Mouse (Mus musculus) embryonic facial prominence, embryonic 11.5 days (tissue): ENCODE data around the gene Ttn. TPM values are rescaled to one million over a fixed set of nuclear protein-coding genes. Genes with fewer than 3 reads are reported as not detected.
A peak's percentile ranks its signal among the peaks of the same experiment; 100 is the strongest.

Experiments used
- ATAC-seq: fragments of 200-750 bp; cut with Nextera tagmentation; replicated peaks from 2 replicates; pipeline ENCODE4 v1.8.0; 2017; ENCODE audit warnings: low read depth; ENCODE audit not compliant: insufficient number of reproducible peaks, low FRiP score, low TSS enrichment
- DNase-seq: peaks from one replicate; pipeline ENCODE4 v3.0.0-alpha.2; 2015; ENCODE audit warnings: low spot score
- H3K27ac ChIP-seq: fragments of 300-500 bp; sonication (generic); replicated peaks from 2 replicates; pipeline ENCODE4 v1.5.1; 2014; ENCODE audit warnings: mild to moderate bottlenecking, low read depth, low read length, control low read depth
- H3K27me3 ChIP-seq: fragments of 300-500 bp; sonication (generic); 2 replicates; pipeline ENCODE4 v1.6.1; 2014; ENCODE audit warnings: mild to moderate bottlenecking, low read length, moderate library complexity, mixed read lengths; ENCODE audit not compliant: control insufficient read depth, insufficient read depth
- H3K36me3 ChIP-seq: fragments of 300-500 bp; sonication (generic); replicated peaks from 2 replicates; pipeline ENCODE4 v1.6.1; 2014; ENCODE audit warnings: low read depth, mild to moderate bottlenecking, low read length, moderate library complexity, mixed read lengths; ENCODE audit not compliant: control insufficient read depth, insufficient read depth
- H3K4me1 ChIP-seq: fragments of 300-500 bp; sonication (generic); 2 replicates; pipeline ENCODE4 v1.6.1; 2014; ENCODE audit warnings: low read length, mixed read lengths; ENCODE audit not compliant: control insufficient read depth, insufficient read depth
- H3K4me2 ChIP-seq: fragments of 300-500 bp; sonication (generic); 2 replicates; pipeline ENCODE4 v1.6.1; 2014; ENCODE audit warnings: low read depth, mild to moderate bottlenecking, control low read depth, low read length, moderate library complexity
- H3K4me3 ChIP-seq: fragments of 300-500 bp; sonication (generic); 2 replicates; pipeline ENCODE4 v1.5.1; 2014; ENCODE audit warnings: low read depth, low read length, control low read depth
- H3K9ac ChIP-seq: fragments of 300-500 bp; sonication (generic); replicated peaks from 2 replicates; pipeline ENCODE4 v1.6.1; 2014; ENCODE audit warnings: mild to moderate bottlenecking, control low read depth, low read length
- H3K9me3 ChIP-seq: fragments of 300-500 bp; sonication (generic); replicated peaks from 2 replicates; pipeline ENCODE4 v1.6.1; 2016; ENCODE audit warnings: mild to moderate bottlenecking, low read length, inconsistent platforms, mixed read lengths; ENCODE audit not compliant: control insufficient read depth
- WGBS: fragments of 180-500 bp; shearing (Covaris S2); extraction: QIAGEN DNeasy Blood & Tissue Kit; methylation state at CpG from one replicate; pipeline ENCODE4 v1.1.7; 2014; 5-methylcytosine and 5-hydroxymethylcytosine counted together
- polyA plus RNA-seq: library from polyadenylated mRNA; unstranded; fragments of >200 nt; fragmentation: Nextera tagmentation; extraction: Ambion mirVana; gene quantifications from 2 replicates; pipeline ENCODE4 v1.2.1, GENCODE M21; 2014

Ttn gene
- polyA plus RNA-seq, 1 experiment from 2014 or later, result 5.0 TPM

DNA sequence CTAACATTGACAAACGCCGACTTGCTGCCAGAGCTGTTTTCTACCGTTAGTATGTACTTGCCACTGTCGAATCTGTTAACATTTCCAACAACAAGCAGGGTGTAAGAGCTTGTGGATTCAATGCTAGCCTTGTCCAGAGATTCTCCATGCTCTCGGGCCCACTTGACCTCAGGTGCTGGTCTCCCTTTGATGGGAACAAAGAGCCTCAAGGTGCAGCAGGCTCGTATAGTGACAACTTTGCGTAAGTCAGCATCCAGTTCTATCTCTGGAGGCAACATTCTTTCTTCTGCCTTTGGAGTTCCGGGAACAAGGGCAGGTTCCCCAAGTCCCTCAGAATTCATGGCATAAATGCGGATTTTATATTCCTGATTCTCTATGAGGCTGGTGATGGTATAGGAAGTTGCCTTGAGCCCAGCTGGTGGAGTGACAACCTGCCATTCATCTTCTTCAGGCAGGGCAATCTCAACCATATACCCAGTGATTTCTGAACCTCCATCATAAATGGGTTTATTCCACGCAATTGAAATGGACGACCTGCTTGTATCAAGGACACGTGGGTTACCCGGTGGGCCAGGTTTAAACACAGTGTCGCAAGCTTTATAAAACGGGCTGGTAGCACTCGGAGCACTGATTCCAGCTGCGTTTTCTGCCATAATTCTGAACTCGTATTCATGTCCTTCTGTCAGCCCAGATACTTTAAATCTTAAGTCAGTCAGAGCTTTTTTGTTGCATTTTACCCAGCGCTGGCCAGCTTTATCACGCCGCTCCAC lies 232.8 kb downstream of the Ttn start:
- WGBS, result 92% methylated on average over 21 of the region's 21 CpGs
- ATAC-seq, result no peak
- Histone ChIP-seq H3K4me2 (no peak overlapping the region), H3K9ac (no peak overlapping the region), H3K27me3 (no peaks in the 10 kb centered on the region), H3K4me1 (no peaks in the 10 kb centered on the region), H3K9me3 (no peaks in the 10 kb centered on the region), H3K4me3 (no peak overlapping the region), H3K36me3 (no peaks in the 10 kb centered on the region), H3K27ac (no peak overlapping the region)
- no peak for DNase-seq

DNA sequence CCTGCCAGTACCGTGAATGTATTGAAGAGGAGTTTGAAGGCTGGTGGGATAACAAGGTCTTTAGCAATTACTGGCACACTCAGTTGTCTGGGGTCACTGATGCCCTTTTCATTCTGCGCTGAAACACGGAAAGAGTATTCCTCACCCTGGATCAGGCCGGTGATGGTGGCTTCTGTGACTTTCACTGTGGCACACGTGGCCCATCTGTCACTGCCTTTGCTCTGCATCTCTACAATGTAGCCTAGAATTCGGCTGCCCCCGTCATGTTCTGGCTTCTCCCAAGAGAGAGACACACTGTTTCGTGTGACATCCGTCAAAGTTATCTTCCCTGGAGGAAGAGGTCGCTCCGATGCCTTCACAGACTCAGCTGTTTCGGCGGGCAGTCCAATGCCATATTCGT lies 233.7 kb downstream of the Ttn start:
- H3K4me2 ChIP-seq, result no peak overlapping the region
- no peak overlapping the region for H3K4me3 ChIP-seq
- 93% methylated on average over 14 of the region's 14 CpGs for WGBS
- H3K27ac ChIP-seq, result no peak overlapping the region
- no peaks in the 10 kb centered on the region for H3K9me3 ChIP-seq
- ATAC-seq, result no peak
- H3K9ac ChIP-seq, result no peak overlapping the region
- H3K27me3 ChIP-seq, result no peaks in the 10 kb centered on the region
- no peak for DNase-seq
- no peaks in the 10 kb centered on the region for H3K36me3 ChIP-seq
- no peaks in the 10 kb centered on the region for H3K4me1 ChIP-seq

DNA sequence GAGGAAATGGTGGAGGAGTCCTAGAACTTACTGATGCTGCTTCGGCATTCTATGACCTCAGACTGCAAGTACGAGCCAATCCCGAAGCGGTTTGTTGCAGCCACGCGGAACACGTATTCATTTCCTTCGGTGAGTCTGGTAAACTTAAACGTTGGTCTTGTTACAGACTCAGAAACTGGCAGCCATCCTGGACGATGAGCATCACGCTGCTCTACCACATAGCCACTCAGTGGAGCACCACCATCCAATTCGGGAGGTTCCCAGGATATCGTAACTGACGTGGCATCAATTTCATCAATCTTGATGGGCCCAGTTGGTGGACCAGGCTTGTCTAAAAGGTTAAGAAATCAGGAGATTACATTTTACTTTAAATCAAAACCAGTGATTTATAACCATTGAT lies 262.7 kb downstream of the Ttn start:
- ATAC-seq (no peak), DNase-seq (no peak)
- Histone ChIP-seq H3K27ac (no peak overlapping the region), H3K27me3 (no peaks in the 10 kb centered on the region), H3K36me3 (no peaks in the 10 kb centered on the region), H3K4me1 (no peaks in the 10 kb centered on the region), H3K4me2 (no peak overlapping the region), H3K9me3 (no peaks in the 10 kb centered on the region), H3K4me3 (no peak overlapping the region), H3K9ac (no peak overlapping the region)
- WGBS, result 95% methylated on average over 14 of the region's 14 CpGs

DNA sequence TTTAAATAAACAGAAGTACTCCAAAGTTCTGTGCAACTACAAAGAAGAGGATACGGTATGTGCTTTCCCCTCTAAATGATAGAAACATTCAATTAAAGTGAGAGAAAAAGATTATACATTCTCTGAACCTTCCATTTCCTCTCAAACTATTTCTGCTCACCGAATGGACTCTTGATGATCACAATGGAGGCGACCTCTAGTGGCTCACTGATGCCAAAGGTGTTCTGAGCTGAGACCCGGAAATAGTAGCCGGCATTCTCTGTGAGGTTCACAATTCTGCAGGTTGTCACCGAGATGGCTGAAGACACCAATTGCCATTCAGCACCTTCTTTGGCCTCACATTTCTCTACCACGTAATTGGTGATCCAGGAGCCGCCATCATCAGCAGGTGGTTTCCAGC lies 267.4 kb downstream of the Ttn start:
- Histone ChIP-seq H3K9ac (no peak overlapping the region), H3K4me2 (no peak overlapping the region), H3K36me3 (no peaks in the 10 kb centered on the region), H3K9me3 (no peaks in the 10 kb centered on the region; the same call in 1 of the 2 replicates), H3K27ac (no peak overlapping the region), H3K27me3 (no peaks in the 10 kb centered on the region), H3K4me3 (no peak overlapping the region), H3K4me1 (no peaks in the 10 kb centered on the region)
- DNase-seq (peak; percentile 6), ATAC-seq (no peak)
- 74% methylated on average over 8 of the region's 8 CpGs for WGBS

DNA sequence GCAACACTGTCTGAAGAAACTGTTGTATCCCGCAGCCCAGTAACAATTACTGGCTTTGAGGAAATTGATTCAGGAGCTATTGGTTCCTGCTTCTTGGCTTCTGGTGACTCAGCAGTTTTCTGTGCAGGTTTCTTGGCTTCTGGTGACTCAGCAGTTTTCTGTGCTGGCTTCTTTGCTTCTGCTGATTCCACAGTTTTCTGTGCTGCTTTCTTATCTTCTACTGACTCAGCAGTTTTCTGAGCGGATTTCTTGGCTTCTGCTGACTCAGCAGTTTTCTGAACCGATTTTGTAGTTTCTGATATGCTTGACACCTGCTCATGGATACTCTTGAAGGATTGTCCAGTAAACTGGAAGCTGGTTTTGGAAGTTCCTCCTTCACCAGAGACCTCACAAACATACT lies 273.8 kb downstream of the Ttn start:
- no peak overlapping the region for H3K9ac ChIP-seq
- H3K4me2 ChIP-seq, result no peak overlapping the region
- no peak overlapping the region for H3K4me3 ChIP-seq
- H3K4me1 ChIP-seq, result no peaks in the 10 kb centered on the region
- no peak overlapping the region for H3K27ac ChIP-seq
- 91% methylated on average over 3 of the region's 3 CpGs for WGBS
- no peaks in the 10 kb centered on the region; the same call in none of the 2 replicates for H3K9me3 ChIP-seq
- H3K27me3 ChIP-seq, result no peaks in the 10 kb centered on the region
- no peaks in the 10 kb centered on the region for H3K36me3 ChIP-seq
- ATAC-seq (no peak), DNase-seq (no peak)

DNA sequence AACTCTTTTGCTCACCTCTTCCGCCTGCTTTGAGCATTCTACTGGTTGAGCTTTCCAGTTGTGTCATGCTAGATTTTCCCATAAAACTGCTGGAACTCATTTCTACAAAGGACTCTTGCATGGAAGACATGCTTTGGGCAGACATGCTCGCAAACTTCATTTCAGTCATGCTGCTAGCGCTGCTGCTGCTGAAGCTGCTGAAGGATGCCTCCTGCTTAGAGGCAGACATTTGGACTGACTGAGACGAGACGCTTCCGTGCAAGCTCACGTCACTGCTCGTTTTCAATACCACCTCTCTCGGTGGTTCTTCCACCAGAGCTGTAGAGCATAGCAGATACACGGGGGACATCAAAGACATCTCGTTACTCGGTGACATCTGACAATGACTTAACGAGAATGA lies 276.7 kb downstream of the Ttn start:
- Histone ChIP-seq H3K9ac (no peak overlapping the region), H3K9me3 (no peaks in the 10 kb centered on the region; the same call in none of the 2 replicates), H3K27ac (no peak overlapping the region), H3K4me1 (no peaks in the 10 kb centered on the region), H3K36me3 (no peaks in the 10 kb centered on the region), H3K4me3 (no peak overlapping the region), H3K4me2 (no peak overlapping the region), H3K27me3 (no peaks in the 10 kb centered on the region)
- no peak for ATAC-seq
- 90% methylated on average over 13 of the region's 13 CpGs for WGBS
- DNase-seq, result no peak

DNA sequence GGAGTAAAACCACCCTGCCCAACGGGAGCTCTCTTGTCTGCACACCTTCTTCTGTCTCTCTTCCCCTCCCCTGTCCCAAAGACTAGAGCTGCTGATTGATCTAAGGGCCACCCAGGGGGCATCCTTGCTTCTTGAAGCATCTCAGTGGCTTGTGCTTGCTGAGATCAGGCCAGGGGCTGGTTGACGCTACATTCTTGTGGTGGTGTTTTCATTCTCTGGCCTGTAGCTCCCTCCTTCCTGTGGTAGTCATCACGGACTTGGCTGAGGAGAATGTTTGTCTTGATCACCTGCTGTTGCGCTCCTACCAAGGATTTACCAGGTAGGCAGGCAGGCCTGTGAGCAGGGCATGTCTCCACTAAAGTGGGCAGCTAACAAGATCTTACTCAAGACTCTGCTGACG lies 279.6 kb downstream of the Ttn start:
- Histone ChIP-seq H3K4me1 (no peaks in the 10 kb centered on the region), H3K9ac (no peak overlapping the region), H3K27ac (no peak overlapping the region), H3K4me2 (no peak overlapping the region), H3K9me3 (no peaks in the 10 kb centered on the region), H3K4me3 (no peak overlapping the region), H3K36me3 (no peaks in the 10 kb centered on the region), H3K27me3 (no peaks in the 10 kb centered on the region)
- DNase-seq (no peak), ATAC-seq (no peak)
- WGBS, result 79% methylated on average over 5 of the region's 5 CpGs

DNA sequence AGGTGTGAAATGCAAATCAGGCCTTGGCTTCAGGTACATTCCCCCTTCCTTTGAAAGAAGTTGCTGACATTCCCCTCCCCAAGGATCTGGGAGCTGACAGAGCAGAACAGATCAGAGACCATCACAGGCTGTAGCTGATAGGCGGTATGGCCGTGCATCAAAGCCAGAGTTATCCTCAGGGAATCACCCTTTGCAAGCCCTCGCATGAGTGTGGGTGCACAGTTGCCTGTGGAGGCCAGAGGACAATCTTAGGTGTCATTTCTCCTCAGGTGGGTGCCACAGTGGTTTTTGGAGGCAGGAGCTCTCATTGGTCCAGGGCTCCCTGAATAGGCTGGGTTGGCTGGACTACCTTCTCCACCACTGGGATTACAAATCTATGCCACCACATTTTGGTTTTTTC lies 280.2 kb downstream of the Ttn start:
- H3K4me1 ChIP-seq, result no peaks in the 10 kb centered on the region
- no peaks in the 10 kb centered on the region for H3K27me3 ChIP-seq
- WGBS, result 91% methylated on average over 3 of the region's 3 CpGs
- no peak overlapping the region for H3K9ac ChIP-seq
- no peak overlapping the region for H3K27ac ChIP-seq
- no peak overlapping the region for H3K4me2 ChIP-seq
- no peak overlapping the region for H3K4me3 ChIP-seq
- ATAC-seq (no peak), DNase-seq (no peak)
- no peaks in the 10 kb centered on the region for H3K36me3 ChIP-seq
- no peaks in the 10 kb centered on the region for H3K9me3 ChIP-seq
